Mouse (Mus musculus): Measurements from ENCODE around the gene Susd6. TPM values are rescaled to one million over a fixed set of nuclear protein-coding genes. Genes with fewer than 3 reads are reported as not detected.

The Susd6 gene
- total and polyA plus RNA-seq, 3 experiments, result 7.8 to 11.0 (median 8.7) TPM

GRCm38 (mm10) chr12:80774786-80775185 is 15.5 kb upstream of the Susd6 start:
- Histone ChIP-seq H3K4me3 (replicated peaks in 1 of 3; ENCODE audit: low read depth in 2 of 3, low read length in 2 of 3, poor library complexity in 1 of 3) (no peak overlapping the region), H3K36me3 (replicated peaks in 1 of 2; ENCODE audit: control insufficient read depth in 1 of 2, insufficient read depth in 1 of 2, low read length in 1 of 2) (no peaks in the 10 kb centered on the region), H3K9ac (ENCODE audit: insufficient read depth, low read depth) (no peak overlapping the region), H3K79me2 (replicated peaks; ENCODE audit: control insufficient read depth, extremely low read depth, insufficient read depth, poor library complexity, severe bottlenecking) (no peaks in the 10 kb centered on the region), H3K9me3 (replicated peaks; ENCODE audit: low read length) (no peaks in the 10 kb centered on the region), H3K27ac (ENCODE audit: insufficient read depth, low read depth) (no peak overlapping the region), H3K27me3 (replicated peaks) (no peaks in the 10 kb centered on the region), H3K4me1 (ENCODE audit: control insufficient read depth in 1 of 2, insufficient read depth in 2 of 2) (peaks cover 3% of the 10 kb centered on the region in 2 experiments; a peak in 3 of 4 replicates), H3K4me2 (ENCODE audit: insufficient read depth, low read depth, poor library complexity, severe bottlenecking) (no peak overlapping the region)
- DNase-seq (ENCODE audit: extremely low read depth), result no peak
- in situ Hi-C loops (cut with MboI; ENCODE audit: low pct_ligation_motif_present, low pct_unique_long_range_greater_than_20kb, low sequenced_read_pairs) (no loop called here), dilution Hi-C loops (cut with MboI; ENCODE audit: extremely low pct_ligation_motif_present, extremely low pct_unique_long_range_greater_than_20kb, low sequenced_read_pairs) (no loop called here)
- TF ChIP-seq RCOR1 (conservative IDR thresholded peaks at IDR 0.05; ENCODE audit: low read depth, low read length) (no peak), ZKSCAN1 (IDR thresholded peaks at IDR 0.05; ENCODE audit: borderline replicate concordance, low read depth, low read length) (no peak), EP300 (IDR thresholded peaks at IDR 0.05; ENCODE audit: low read length) (no peak), USF1 (IDR thresholded peaks at IDR 0.05; ENCODE audit: low read depth, low read length) (no peak), POLR2AphosphoS2 (IDR thresholded peaks at IDR 0.05; ENCODE audit: low read depth, low read length) (no peak), MAX (IDR thresholded peaks at IDR 0.05; ENCODE audit: low read length) (no peak), SIN3A (IDR thresholded peaks at IDR 0.05; ENCODE audit: low read length) (no peak), MAFK (IDR thresholded peaks at IDR 0.05; ENCODE audit: insufficient replicate concordance, low read length) (no peak), UBTF (IDR thresholded peaks at IDR 0.05; ENCODE audit: low read depth, low read length) (no peak), NRF1 (IDR thresholded peaks at IDR 0.05; ENCODE audit: low read depth, low read length) (no peak), ZNF384 (IDR thresholded peaks at IDR 0.05; ENCODE audit: low read depth, low read length) (no peak), ZC3H11A (IDR thresholded peaks at IDR 0.05; ENCODE audit: low read depth, low read length) (no peak), RAD21 (IDR thresholded peaks at IDR 0.05; ENCODE audit: low read depth, low read length) (no peak), CHD2 (IDR thresholded peaks at IDR 0.05; ENCODE audit: low read length) (no peak), TCF12 (IDR thresholded peaks at IDR 0.05; ENCODE audit: low read depth, low read length) (no peak), CHD1 (IDR thresholded peaks at IDR 0.05; ENCODE audit: low read depth, low read length) (no peak), TBP (conservative IDR thresholded peaks at IDR 0.05; ENCODE audit: low read depth, low read length) (no peak), MAZ (IDR thresholded peaks at IDR 0.05; ENCODE audit: low read depth, low read length) (no peak), HCFC1 (IDR thresholded peaks at IDR 0.05; ENCODE audit: low read depth, low read length) (no peak)

DNA sequence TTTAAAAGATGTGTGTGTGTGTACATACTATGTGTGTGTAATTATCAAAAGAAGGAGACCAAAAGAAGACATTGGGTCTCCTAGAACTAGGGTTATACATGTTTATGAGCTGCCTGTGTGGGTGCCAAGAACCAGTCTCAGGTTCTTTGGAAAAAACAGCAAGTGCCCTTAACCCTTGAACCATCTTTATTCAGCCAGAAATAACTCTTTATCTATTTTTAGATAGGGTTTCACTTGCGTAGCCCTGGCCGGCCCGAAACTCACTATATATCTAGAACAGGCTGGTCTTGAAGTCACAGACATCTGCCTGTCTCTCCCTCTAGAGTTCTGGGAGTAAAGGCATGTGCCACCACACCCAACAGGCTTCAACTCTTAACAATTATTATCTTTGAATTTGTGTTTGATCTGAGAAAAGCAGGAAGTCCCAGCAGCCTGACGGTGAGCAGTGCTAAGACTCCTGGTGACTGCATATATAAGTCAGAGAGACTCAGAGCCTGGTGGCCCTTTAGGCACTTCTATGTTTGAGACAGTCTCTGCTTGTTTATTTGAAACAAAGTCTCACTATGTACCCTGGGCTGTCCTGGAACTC is 14.2 kb upstream of the Susd6 start:
- in situ Hi-C loops (cut with MboI; ENCODE audit: low pct_ligation_motif_present, low pct_unique_long_range_greater_than_20kb, low sequenced_read_pairs), result no loop called here
- no peaks in the 10 kb centered on the region for H3K9me3 ChIP-seq (replicated peaks; ENCODE audit: low read length)
- H3K4me3 ChIP-seq (replicated peaks in 1 of 3; ENCODE audit: low read depth in 2 of 3, low read length in 2 of 3, poor library complexity in 1 of 3), result no peak overlapping the region
- DNase-seq (ENCODE audit: extremely low read depth), result no peak
- H3K36me3 ChIP-seq (replicated peaks in 1 of 2; ENCODE audit: control insufficient read depth in 1 of 2, insufficient read depth in 1 of 2, low read length in 1 of 2), result no peaks in the 10 kb centered on the region
- no peaks in the 10 kb centered on the region for H3K27me3 ChIP-seq (replicated peaks)
- peaks cover 3% of the 10 kb centered on the region in 2 experiments; a peak in 3 of 4 replicates for H3K4me1 ChIP-seq (ENCODE audit: control insufficient read depth in 1 of 2, insufficient read depth in 2 of 2)
- TF ChIP-seq IRF4 (IDR thresholded peaks at IDR 0.05; ENCODE audit: low read depth, low read length) (0 out of 2 replicates have a peak, but pooled peaks have one; percentile 27), MEF2A (IDR thresholded peaks at IDR 0.05; ENCODE audit: borderline replicate concordance, low read depth, low read length) (peak; percentile 89), HCFC1 (IDR thresholded peaks at IDR 0.05; ENCODE audit: low read depth, low read length) (no peak), EP300 (IDR thresholded peaks at IDR 0.05; ENCODE audit: low read length) (peak; percentile 44; the same call in 1 of the 2 replicates)
- H3K27ac ChIP-seq (ENCODE audit: insufficient read depth, low read depth), result no peak overlapping the region
- H3K79me2 ChIP-seq (replicated peaks; ENCODE audit: control insufficient read depth, extremely low read depth, insufficient read depth, poor library complexity, severe bottlenecking), result no peaks in the 10 kb centered on the region
- no peak overlapping the region for H3K4me2 ChIP-seq (ENCODE audit: insufficient read depth, low read depth, poor library complexity, severe bottlenecking)
- dilution Hi-C loops (cut with MboI; ENCODE audit: extremely low pct_ligation_motif_present, extremely low pct_unique_long_range_greater_than_20kb, low sequenced_read_pairs), result no loop called here
- H3K9ac ChIP-seq (ENCODE audit: insufficient read depth, low read depth), result no peak overlapping the region

All from CH12.LX (cell line).